Mouse (Mus musculus) ovary, postnatal 14 days (tissue): Measurements from ENCODE around the gene Rnf19b.
A peak's percentile ranks its signal among the peaks of the same experiment; 100 is the strongest.

Source experiments
- DNase-seq: peaks from one replicate; pipeline ENCODE4 v3.0.0; 2022; ENCODE audit warnings: low spot score

The Rnf19b gene

DNA sequence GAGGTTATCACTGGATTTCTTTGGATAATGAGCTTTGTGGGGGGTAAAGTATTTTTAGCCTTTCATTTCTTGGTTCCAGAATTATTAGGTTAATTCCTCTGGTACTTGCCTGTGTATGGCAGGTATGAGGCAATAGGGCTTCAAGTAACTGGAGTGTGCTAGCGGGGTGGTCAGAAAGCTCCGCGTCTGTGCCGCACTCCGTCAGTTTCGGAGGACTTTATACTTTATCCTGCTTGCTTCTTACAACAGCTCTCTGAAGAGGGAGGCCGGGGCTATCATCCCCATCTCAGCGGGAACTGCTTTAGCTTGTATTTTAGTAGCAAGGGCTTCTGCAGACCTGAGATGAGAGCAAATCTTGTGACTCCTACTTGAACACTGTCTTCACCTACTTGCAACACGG lies 21.1 kb downstream of the Rnf19b start:
- DNase-seq = no peak

DNA sequence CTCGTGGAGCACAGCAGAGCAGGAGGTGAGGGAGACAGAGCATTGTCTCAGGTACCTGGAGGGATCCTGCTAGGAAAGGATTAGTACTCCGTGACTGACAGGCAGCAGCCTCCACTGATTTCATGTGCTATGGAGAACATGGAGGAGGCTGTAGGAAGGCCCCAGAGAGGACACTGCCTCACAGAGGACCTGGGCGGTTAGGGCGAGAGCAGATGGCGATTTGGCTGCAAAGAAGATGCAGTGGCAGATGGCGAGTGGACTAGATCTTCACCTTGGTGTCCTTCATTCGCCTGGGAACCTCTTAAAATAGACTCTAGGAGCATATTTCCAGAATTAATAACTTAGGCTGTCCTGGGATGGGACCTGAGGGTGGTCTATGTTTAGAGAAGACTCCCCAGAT lies 23.0 kb downstream of the Rnf19b start:
- DNase-seq = no peak

DNA sequence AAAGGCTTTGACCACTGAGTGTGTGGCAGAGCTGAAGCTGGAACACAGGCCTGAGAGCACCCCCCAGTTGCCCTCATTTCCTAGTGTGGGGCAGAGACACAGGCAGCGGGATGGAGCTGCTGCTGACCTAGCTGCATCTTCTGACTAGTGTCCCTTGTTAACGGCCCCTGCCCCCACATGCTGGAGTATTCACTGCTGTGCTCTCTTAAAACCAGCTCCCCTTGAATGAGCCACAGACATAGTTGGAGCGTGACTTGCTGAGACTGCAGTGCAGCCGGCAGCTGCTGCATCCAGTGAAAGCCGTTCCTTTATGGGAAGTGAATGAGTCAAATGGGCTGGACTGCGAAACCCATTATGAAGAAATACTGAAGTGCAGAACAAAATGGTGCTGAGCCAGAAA lies 23.4 kb downstream of the Rnf19b start:
- no peak for DNase-seq

DNA sequence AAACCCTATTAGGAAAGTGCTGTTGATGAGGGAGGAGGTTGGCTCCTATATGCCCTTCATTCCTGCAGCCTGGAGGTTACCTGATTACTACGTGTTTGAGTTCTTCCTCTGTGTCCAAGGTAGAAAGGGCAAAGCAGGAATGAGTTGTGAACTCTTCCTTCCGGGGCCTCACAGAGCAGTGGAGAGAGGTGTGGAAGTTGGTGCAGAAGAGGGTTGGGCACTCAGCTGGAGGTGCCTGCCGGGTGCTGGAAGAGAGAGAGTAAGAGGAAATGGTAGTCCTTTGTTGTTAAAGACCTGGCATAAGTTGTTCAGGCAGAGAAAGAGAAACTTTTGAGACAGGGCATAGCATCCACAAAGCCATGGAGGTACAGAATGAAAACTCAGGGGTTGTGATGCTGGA lies 23.9 kb downstream of the Rnf19b start:
- DNase-seq = no peak

DNA sequence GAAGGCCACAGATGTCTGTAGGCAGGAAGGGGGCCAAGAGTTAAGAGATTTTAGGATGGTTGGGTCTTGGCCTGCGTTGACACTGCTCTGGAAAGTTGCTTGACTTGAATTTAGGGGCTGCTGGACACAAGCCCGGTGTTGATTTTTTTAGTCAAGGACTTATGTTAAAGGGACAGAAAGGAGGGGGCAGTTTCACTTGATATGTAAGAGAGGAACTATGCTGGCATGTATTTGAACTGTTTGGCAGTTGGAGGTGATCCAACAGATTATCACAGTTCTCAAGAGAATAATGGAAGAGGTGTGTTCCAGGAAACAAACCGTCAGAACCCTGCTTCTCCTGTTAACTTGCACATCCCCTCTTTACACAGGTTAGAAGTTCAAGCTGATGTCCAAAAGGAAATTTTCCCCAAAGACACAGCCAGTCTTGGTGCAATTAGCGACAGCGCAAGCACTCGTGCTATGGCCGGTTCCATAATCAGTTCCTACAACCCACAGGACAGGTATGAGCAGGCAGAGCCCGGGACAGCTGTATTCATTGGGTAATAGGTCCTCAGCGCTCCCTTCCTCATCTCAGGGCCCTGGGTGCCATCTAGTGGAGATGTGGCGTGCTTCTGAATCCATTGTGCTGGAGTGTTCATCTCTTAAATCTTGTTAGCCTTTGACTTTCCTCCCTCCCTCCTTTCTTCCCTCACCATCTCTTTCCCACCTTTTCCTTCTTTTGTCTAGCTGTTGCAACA lies 24.5 kb downstream of the Rnf19b start:
- DNase-seq = peak; percentile 58

DNA sequence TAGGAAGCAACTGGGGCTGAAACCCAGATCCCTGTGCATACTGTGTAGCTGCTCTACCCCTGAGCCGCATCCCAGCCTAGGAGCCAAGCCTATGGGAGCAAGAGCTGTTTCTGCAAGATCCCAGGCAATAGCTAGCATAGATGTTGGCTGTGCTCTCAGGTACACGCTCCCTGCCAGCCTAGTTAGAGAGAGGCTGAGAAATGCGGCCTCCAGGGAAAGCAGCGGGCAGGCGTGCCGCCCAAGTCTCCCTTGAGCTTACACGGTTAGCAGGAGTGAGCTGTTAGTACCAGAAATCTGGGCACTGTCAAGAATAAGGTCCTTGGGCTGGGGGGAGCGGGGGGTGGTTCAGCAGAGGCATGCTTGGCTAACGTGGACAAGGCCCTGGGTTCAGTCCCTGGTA lies 26.8 kb downstream of the Rnf19b start:
- DNase-seq = no peak

DNA sequence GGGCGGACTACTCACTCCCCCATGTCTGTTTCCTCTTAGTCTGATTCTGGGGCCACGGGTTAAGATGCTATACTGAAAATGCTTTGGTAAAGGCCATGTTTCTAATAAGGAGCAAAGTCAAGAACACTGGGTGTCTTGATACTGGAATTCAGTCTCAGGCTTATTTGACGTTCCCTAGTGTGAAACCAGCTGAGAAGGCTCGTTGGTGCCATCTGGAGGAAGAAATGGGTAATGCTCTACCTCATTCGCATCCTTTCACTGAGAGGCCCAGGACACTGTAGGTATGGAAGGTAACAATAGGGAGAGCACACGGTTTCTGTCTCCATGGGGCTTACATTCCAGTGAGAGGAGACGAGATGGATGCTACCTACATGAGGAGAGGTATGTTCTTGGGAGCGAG lies 28.0 kb downstream of the Rnf19b start:
- peak; percentile 61 for DNase-seq

DNA sequence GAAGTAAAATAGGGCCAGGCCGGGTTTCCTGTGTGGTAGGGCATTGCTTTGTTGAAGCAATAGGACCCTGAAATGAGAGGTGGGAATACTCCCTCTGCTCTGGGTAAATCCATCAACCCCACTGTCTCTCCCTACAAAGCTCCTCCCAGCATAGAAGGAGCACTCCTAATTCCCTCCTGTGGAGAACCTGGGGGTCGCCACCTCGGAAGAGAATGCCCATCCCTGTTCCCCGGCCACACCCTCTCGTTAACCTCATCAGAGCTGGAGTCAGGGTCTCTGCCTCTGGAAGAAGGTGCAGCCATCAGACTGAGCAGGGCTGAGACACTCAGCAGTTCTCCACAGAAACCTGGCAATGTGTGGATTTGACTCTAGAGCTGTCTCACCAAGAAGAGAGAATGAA lies 29.8 kb downstream of the Rnf19b start:
- DNase-seq = no peak

DNA sequence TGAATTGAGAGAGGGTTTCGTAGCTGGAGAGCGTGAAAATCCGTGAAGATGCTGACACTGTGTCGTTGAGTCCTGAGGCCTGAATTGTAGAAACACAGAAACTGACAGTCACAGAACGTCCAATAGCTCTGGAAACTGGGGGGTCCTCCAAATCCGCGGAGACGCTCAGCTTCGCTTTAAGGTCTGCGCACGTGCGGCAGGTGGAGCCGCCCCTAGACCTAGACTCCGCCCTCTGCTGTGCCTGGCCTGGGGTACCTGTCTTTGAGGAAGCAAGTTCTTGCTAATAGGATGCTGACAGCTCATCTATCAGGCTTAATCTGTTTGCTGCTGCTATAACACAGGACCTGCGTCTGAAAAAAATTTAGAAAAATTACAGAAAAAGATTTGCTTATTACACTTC lies 37.2 kb downstream of the Rnf19b start:
- DNase-seq = no peak

DNA sequence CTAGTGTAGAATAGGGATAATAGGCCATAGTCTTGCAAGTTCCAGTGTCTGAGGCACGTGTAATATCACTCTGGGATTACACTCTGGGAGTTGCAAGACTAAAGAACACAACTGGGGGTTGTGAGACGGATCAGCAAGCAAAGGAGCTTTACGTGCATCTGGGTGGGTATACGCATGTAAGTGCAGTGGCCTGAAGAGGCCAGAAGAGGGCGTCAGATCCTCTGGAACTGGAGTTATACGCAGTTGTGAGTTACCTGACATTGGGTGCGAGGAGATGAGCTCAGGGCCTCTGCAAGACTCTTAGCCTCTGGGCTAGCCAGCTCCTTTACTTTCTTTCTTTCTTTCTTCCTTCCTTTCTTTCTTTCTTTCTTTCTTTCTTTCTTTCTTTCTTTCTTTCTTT lies 38.9 kb downstream of the Rnf19b start:
- no peak for DNase-seq

DNA sequence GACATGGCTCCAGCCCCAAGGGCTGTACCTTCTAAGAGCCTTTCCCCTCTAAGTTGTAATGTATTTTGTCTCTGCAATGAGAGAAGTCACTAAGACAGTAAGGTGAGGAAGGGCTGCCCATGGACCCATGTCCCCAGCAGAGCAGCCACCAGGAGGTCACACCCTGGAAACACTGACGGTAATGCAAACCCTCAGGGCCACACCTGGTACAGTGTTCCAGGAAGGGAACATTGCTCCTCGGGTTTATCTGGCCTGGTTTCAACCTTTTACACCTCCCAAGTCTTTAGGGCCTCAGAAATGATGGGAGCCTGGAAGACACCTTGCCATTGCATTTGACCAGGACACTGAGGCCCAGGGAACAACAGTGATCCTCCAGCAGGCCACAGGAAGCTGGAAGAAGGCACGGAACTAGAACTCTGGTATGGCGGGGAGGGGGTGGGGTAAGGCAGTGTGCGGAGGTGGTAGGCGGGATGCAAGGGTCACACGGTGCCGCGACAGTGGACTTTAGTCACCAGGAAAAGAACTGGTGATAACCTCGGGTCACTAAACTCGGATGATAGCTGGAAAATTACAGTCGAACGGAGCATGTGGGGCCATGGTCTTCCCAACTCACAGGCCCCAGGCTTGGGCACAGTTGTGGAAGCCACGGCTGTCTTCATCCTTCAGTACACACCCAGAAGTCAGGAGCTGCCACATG lies 44.2 kb downstream of the Rnf19b start:
- no peak for DNase-seq

DNA sequence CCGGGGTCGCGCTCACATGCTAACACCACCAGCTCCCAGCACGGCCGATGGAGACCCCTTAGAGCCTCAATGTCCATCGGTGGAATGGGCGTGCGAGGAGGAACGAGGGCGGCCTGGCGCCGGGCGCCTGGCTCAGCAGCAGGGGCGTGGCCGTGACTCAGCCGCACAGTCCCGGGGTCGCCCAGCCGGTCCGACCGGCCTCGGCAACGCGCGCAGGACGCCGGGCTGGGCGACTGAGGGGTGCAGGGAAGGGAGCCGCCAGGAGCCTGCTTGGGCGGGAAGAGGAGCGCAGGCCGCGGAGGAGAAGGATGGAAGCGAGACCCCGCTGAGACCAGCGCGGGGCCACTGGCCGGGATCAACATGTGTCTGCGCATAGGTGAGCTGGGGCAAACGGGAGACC lies 47.3 kb downstream of the Rnf19b start, which contains the start of gene Tmem54:
Gene Tmem54 (plus strand): TSS at position 193 of the 400 bp plus-strand sequence.
- no peak for DNase-seq

DNA sequence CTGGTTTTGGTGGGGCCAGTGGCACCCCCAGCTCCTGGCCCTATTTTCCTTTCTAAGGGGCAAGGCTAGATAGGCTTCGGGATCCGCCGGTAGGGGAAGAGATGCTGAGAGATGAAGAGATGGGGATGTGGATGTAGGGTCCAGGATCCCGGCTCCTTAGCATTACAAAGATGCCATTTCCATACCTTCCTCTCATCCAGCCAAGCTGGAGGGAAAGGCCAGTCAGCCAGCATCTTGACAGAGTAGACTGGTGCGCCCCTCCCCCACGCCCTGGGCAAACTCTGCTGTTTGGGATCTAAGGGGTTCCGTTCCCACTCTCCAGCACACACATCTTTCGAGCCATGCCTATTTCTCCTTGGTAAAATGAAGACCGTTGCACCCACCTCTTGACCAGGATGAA lies 48.0 kb downstream of the Rnf19b start:
- DNase-seq = no peak

DNA sequence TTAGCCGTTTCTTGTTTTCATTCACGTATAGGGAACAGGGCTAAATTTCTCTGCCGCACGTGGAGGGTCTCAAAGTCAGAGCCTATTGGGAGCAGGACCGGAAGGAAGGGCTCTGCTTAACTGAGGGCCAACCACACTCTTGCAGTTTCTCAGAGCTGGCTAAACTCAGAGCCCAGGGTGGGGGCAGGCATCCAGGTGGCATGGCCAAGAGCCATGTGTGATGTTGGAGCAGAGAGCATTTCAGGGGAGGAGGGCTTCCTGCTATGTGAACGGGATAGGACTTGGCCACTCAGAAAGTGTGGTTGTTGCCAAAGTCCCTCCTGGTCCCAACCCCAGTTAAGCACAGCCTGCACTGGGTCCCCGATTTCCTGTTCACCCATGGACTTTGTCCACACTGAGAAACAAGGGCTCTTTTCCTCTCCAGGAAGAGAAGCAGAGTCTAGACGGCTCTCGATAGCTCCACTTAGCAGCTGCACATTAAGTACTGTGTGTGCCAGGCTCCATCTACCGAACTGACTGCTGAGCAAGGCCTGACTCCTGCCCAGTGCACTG lies 49.4 kb downstream of the Rnf19b start:
- no peak for DNase-seq

DNA sequence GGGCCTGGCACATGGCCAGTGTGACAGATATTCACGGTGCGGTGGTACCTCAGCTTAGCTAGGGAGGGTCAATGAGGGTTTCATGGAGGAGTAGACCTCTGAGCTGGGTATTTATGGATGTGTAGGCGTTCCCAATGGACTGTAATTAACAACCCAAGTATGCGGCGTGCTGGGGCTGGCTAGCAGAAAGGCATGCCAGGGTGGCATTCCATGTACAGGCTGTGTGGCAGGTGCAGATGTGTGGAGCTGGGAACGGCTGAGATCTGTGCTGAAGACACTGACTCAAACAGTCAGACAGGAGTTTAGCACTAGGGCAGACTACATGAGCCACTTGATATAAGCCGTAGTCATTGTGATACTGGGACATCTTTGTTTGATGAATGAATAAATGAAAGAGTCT lies 50.6 kb downstream of the Rnf19b start:
- no peak for DNase-seq

DNA sequence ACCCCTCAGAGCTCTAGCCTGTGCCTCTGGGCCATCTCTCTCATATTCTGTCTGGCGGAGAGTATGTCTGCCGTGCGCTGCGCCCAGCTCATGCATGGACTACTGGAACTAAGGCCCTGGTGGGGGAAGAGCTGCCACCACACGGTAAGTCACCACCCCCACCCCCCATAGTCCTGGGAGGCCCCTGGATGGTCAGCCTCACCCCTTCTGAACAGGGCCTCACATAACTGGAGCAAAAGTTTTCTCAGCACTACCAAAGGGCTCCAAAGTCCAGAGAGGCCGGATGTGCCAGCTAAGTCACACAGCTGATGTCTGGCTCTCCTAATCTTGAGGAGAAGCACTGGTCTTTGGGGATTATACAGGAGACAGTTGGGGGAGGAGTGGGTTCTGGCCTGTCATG lies 52.7 kb downstream of the Rnf19b start:
- DNase-seq = no peak

DNA sequence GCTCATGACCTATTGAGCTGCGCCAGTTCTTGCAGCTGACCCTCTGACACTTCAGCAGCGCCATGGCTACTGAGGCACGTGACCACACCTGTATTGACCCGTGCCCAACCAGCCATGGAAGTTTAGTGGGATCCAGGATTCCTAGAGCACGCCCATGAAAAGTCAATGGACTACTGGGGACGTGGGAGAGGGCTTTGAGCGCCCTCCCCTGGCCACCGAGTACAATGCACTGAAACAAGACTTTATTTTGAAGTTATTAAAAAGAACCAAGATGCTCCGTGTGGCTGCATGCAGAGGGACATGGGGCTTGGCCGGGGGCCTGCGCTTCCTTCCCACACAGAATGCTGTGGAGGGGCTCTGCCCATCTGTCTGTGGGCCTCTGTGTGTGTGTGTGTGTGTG lies 53.3 kb downstream of the Rnf19b start:
- DNase-seq = no peak

DNA sequence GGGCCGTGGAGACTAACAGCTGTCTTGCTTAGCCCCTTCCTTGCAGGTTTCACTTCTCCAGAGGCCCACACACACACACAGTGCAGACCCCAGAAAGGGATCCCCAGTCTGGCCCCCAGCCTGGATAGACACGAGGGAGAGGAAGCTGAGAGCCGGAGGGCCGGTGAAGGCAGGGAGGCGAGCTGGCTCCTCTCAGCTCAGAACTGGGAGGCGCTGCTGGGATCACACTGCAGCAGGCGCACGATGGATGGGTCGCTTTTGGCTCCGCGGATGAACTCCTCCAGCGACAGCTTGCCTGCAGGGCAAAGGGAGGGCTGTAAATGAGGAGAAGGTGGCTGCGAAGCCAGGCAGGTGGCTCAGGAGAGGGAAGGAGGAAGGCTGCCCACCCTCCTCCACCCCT lies 54.2 kb downstream of the Rnf19b start:
- DNase-seq = no peak

DNA sequence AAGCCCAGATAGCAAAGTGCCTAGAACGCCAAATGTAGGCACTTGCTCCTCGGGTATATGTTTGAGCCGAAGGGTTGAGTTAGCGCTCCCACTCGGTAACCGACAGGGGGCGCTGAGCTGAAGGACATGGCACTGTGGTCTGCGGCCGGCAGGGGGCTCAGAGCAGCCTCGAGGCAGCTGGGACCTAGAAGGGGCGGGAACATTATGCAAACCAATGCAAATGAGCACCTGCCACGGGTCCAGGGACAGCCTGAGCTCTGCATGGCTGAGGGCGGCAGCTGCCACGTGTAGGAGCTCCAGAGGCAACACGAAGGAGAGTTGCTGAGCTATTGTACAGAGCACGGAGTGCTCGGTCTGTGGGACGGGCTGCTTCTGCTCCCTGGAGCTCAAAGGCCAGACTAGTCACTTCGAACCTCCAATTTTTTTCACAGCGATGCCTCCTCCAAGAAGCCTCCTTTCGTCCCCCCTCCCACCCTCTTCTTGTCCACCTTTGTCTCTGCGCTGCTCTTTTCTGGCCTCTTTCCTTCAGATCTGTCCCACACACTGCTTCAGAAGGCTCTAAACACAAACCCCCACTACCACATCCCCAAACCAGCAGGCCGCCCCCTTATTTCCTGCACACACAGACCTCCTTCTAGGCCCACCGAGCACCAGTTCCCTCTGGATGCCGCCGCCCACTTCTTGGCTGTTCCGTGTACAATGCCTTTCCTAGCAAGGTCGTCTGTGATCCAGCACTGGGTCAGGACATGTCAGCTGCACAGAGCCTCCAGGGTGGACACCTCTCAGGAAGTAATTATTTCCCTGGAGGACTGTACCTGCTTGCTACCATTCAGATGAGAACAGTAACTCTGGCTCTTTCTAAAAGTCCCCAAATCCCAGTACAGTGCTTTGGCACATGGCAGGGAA lies 55.3 kb downstream of the Rnf19b start:
- DNase-seq = peak; percentile 65

DNA sequence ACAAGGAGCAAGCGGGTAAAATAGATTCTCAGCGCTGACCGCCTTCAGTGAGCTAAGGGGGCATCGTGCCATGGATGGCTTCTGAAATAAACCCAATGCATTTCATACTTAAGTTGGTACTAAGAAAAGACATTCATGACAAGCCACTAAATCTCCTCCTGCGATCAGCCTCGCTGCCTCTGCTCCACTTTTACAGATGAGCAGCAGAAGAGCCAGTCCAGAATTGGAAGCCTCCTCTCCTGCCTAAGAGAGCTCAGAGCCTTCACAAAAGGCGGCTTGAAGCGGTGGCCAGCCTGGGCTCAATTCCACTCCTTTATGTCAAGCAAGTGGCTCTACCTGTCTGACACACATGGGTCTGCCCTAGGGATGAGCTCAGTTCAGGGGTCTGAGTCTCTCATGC lies 58.6 kb downstream of the Rnf19b start:
- DNase-seq = no peak

DNA sequence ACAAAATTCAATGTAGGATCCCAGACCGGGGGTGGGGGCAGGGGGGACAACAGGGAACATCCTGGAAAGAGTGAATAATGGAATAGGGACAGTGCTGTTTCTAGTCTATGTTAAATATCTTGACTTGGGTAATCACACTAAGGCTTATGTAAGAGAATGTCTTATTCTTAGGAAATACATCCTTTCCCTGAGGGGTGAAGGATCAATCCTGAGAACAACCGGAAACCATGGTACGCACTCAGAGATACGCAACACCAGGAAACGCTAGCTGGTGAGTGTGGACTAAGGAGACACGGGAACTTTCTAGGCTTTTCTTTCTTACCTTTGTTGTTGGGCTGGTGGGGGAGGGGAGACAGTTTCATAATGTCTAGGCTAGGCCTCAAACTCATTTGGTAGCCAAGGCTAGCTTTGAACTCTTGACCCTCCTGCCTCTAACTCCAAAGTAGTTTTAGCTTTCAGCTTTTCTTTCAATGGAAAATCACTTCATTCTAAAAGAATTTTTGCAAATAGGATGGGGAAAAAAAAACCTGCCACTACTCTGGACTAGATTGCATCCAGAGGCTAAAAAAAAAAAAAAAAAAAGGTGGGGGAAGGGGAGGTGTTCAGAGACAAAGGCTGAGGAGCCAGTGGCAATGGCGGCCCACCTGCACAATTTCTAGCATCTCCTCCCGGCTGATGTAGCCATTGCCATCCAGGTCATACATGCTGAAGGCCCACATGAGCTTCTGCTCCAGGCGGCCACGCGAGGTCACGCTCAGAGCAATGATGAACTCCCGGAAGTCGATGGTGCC lies 59.8 kb downstream of the Rnf19b start:
- DNase-seq = no peak

DNA sequence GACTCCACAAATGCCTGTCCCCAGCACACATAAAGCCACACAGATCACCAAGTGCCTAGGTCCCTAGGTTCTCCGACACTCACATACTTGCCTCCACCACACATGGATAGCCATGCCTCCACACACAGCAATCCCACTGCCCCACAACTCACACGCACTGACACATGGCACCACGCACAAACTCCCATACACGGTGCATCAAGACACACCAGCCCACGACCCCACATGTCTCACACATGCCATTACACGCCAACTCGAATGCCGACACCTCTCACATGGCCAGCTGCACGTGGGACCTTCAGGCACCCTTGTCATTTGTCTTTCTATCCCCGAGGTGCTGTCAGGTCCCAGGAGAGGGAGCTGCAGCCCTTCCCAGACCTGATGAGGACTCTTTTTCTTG lies 61.6 kb downstream of the Rnf19b start:
- DNase-seq = no peak
